Mouse (Mus musculus) neural tube, embryonic 15.5 days (tissue): ENCODE data around the gene Gkn3. TPM values are rescaled to one million over a fixed set of nuclear protein-coding genes. Genes with fewer than 3 reads are reported as not detected.

Source experiments
- ATAC-seq: fragments of 200-750 bp; cut with Nextera tagmentation; 2 replicates; pipeline ENCODE4 v1.8.0; 2017; ENCODE audit warnings: mild to moderate bottlenecking, moderate TSS enrichment, moderate library complexity; ENCODE audit not compliant: low FRiP score
- H3K27ac ChIP-seq: fragments of 300-500 bp; sonication (generic); replicated peaks from 2 replicates; pipeline ENCODE4 v1.5.1; 2015; ENCODE audit warnings: mild to moderate bottlenecking, inconsistent platforms
- H3K27me3 ChIP-seq: fragments of 300-500 bp; sonication (generic); replicated peaks from 2 replicates; pipeline ENCODE4 v1.6.1; 2015; ENCODE audit warnings: inconsistent platforms
- H3K36me3 ChIP-seq: fragments of 300-500 bp; sonication (generic); 2 replicates; pipeline ENCODE4 v1.6.1; 2015; ENCODE audit warnings: inconsistent platforms
- H3K4me1 ChIP-seq: fragments of 300-500 bp; sonication (generic); 2 replicates; pipeline ENCODE4 v1.6.1; 2015; ENCODE audit warnings: inconsistent platforms
- H3K4me2 ChIP-seq: fragments of 300-500 bp; sonication (generic); 2 replicates; pipeline ENCODE4 v1.6.1; 2015; ENCODE audit warnings: inconsistent platforms, mild to moderate bottlenecking, moderate library complexity
- H3K4me3 ChIP-seq: fragments of 300-500 bp; sonication (generic); replicated peaks from 2 replicates; pipeline ENCODE4 v1.5.1; 2015; ENCODE audit warnings: mild to moderate bottlenecking, inconsistent platforms
- H3K9ac ChIP-seq: fragments of 300-500 bp; sonication (generic); replicated peaks from 2 replicates; pipeline ENCODE4 v1.6.1; 2015; ENCODE audit warnings: mild to moderate bottlenecking, inconsistent platforms
- H3K9me3 ChIP-seq: fragments of 300-500 bp; sonication (generic); replicated peaks from 2 replicates; pipeline ENCODE4 v1.6.1; 2016; ENCODE audit warnings: inconsistent platforms
- WGBS: fragments of 180-500 bp; shearing (Covaris S2); methylation state at CpG from one replicate; pipeline ENCODE4 v1.1.7; 2015; ENCODE audit warnings: mixed read lengths; 5-methylcytosine and 5-hydroxymethylcytosine counted together
- polyA plus RNA-seq: library from polyadenylated mRNA; unstranded; fragments of >200 nt; fragmentation: Nextera tagmentation; extraction: Ambion mirVana; gene quantifications from 2 replicates; pipeline ENCODE4 v1.2.1, GENCODE M21; 2015

Gene Gkn3
- 0.42 and 0.57 TPM in 2 replicates for polyA plus RNA-seq

GRCm38 (mm10) chr6:87388877-87389276 is at the start of gene Gkn3:
Gene Gkn3, minus strand, starts transcription at chr6:87388935.
- Histone ChIP-seq H3K27me3 (no peaks in the 10 kb centered on the region), H3K27ac (no peak within 1 kb of the TSS), H3K36me3 (no peaks in the 10 kb centered on the region), H3K4me2 (no peak within 1 kb of the TSS), H3K9ac (no peak within 1 kb of the TSS), H3K4me3 (no peak within 1 kb of the TSS), H3K9me3 (no peaks in the 10 kb centered on the region), H3K4me1 (peaks cover 5% of the 10 kb centered on the region; the same call in 1 of the 2 replicates)
- ATAC-seq = no peak
- 61% methylated on average over 7 of the region's 7 CpGs for WGBS

- Histone ChIP-seq H3K9ac (no peak overlapping the region), H3K27ac (no peak overlapping the region), H3K4me3 (no peak overlapping the region), H3K4me2 (no peak overlapping the region), H3K36me3 (no peaks in the 10 kb centered on the region), H3K27me3 (no peaks in the 10 kb centered on the region), H3K9me3 (no peaks in the 10 kb centered on the region), H3K4me1 (no peaks in the 10 kb centered on the region)
- WGBS = 91% methylated on average over 8 of the region's 8 CpGs
- ATAC-seq = no peak
These were observed 48.0 kb upstream of the Gkn3 start for GRCm38 (mm10) chr6:87436745-87437144.

GRCm38 (mm10) chr6:87435791-87436190 is 47.1 kb upstream of the Gkn3 start:
- Histone ChIP-seq H3K27me3 (no peaks in the 10 kb centered on the region), H3K4me2 (no peak overlapping the region), H3K36me3 (no peaks in the 10 kb centered on the region), H3K27ac (no peak overlapping the region), H3K9ac (no peak overlapping the region), H3K4me1 (no peaks in the 10 kb centered on the region), H3K4me3 (no peak overlapping the region), H3K9me3 (no peaks in the 10 kb centered on the region)
- 99% methylated on average over 3 of the region's 3 CpGs for WGBS
- ATAC-seq = no peak

- H3K36me3 ChIP-seq = no peaks in the 10 kb centered on the region
- no peak within 1 kb of the TSS for H3K4me3 ChIP-seq
- no peaks in the 10 kb centered on the region for H3K27me3 ChIP-seq
- H3K9me3 ChIP-seq = no peaks in the 10 kb centered on the region
- no peak within 1 kb of the TSS for H3K9ac ChIP-seq
- H3K4me1 ChIP-seq = no peaks in the 10 kb centered on the region
- no peak within 1 kb of the TSS for H3K27ac ChIP-seq
- no peak for ATAC-seq
- WGBS = 79% methylated on average over 7 of the region's 7 CpGs
- H3K4me2 ChIP-seq = no peak within 1 kb of the TSS
These were observed 39.8 kb upstream of the Gkn3 start, which contains the start of gene Bmp10 for GRCm38 (mm10) chr6:87428487-87429044. Gene Bmp10, plus strand, starts transcription at chr6:87428994.

- no peaks in the 10 kb centered on the region for H3K4me1 ChIP-seq
- no peaks in the 10 kb centered on the region for H3K27me3 ChIP-seq
- ATAC-seq = no peak
- no peak overlapping the region for H3K9ac ChIP-seq
- 65% methylated on average over 8 of the region's 8 CpGs for WGBS
- no peak overlapping the region for H3K4me2 ChIP-seq
- no peak overlapping the region for H3K27ac ChIP-seq
- H3K4me3 ChIP-seq = no peak overlapping the region
- H3K9me3 ChIP-seq = no peaks in the 10 kb centered on the region
- H3K36me3 ChIP-seq = no peaks in the 10 kb centered on the region
These were observed 38.9 kb upstream of the Gkn3 start for GRCm38 (mm10) chr6:87427616-87428015.

GRCm38 (mm10) chr6:87426954-87427353 is 38.2 kb upstream of the Gkn3 start:
- ATAC-seq = no peak
- 80% methylated on average over 5 of the region's 5 CpGs for whole genome bisulfite sequencing

GRCm38 (mm10) chr6:87424037-87424816 is 35.5 kb upstream of the Gkn3 start:
- peak overlapping the region; percentile 48 for H3K4me2 ChIP-seq
- no peaks in the 10 kb centered on the region for H3K9me3 ChIP-seq
- no peak overlapping the region; the same call in 1 of the 2 replicates for H3K9ac ChIP-seq
- no peaks in the 10 kb centered on the region for H3K4me1 ChIP-seq
- H3K36me3 ChIP-seq = no peaks in the 10 kb centered on the region
- H3K27ac ChIP-seq = no peak overlapping the region
- 44% methylated on average over 19 of the region's 19 CpGs for WGBS
- H3K4me3 ChIP-seq = peak overlapping the region; percentile 26
- H3K27me3 ChIP-seq = no peaks in the 10 kb centered on the region
- ATAC-seq = no peak

More at GRCm38 (mm10) chr6:87426954-87427353, 38.2 kb upstream of the Gkn3 start:
- H3K4me2 ChIP-seq = no peak overlapping the region
- no peak overlapping the region for H3K27ac ChIP-seq
- H3K4me1 ChIP-seq = no peaks in the 10 kb centered on the region
- no peaks in the 10 kb centered on the region for H3K27me3 ChIP-seq
- H3K4me3 ChIP-seq = no peak overlapping the region
- H3K36me3 ChIP-seq = no peaks in the 10 kb centered on the region
- no peak overlapping the region for H3K9ac ChIP-seq
- H3K9me3 ChIP-seq = no peaks in the 10 kb centered on the region

- 88% methylated on average over 7 of the region's 7 CpGs for WGBS
- ATAC-seq = no peak
- no peak overlapping the region for H3K27ac ChIP-seq
These were observed 33.6 kb upstream of the Gkn3 start for GRCm38 (mm10) chr6:87422304-87422703.

GRCm38 (mm10) chr6:87412011-87412410 is 23.3 kb upstream of the Gkn3 start:
- no peak for ATAC-seq
- Histone ChIP-seq H3K4me3 (no peak overlapping the region), H3K27ac (no peak overlapping the region), H3K9ac (no peak overlapping the region), H3K4me2 (no peak overlapping the region), H3K4me1 (peaks cover 6% of the 10 kb centered on the region; the same call in 1 of the 2 replicates), H3K27me3 (no peaks in the 10 kb centered on the region), H3K36me3 (no peaks in the 10 kb centered on the region), H3K9me3 (no peaks in the 10 kb centered on the region)
- 13% methylated on average over 3 of the region's 3 CpGs for WGBS

More at GRCm38 (mm10) chr6:87422304-87422703, 33.6 kb upstream of the Gkn3 start:
- H3K4me2 ChIP-seq = no peak overlapping the region
- H3K4me3 ChIP-seq = no peak overlapping the region
- H3K9ac ChIP-seq = no peak overlapping the region
- H3K27me3 ChIP-seq = no peaks in the 10 kb centered on the region
- H3K36me3 ChIP-seq = no peaks in the 10 kb centered on the region
- no peaks in the 10 kb centered on the region for H3K4me1 ChIP-seq
- H3K9me3 ChIP-seq = no peaks in the 10 kb centered on the region

- Histone ChIP-seq H3K36me3 (no peaks in the 10 kb centered on the region), H3K9me3 (no peaks in the 10 kb centered on the region), H3K4me1 (no peaks in the 10 kb centered on the region; the same call in 1 of the 2 replicates), H3K4me2 (no peak overlapping the region), H3K4me3 (no peak overlapping the region), H3K27ac (no peak overlapping the region), H3K27me3 (no peaks in the 10 kb centered on the region), H3K9ac (no peak overlapping the region)
- no peak for ATAC-seq
- WGBS = 62% methylated on average over 6 of the region's 6 CpGs
These were observed 12.7 kb upstream of the Gkn3 start for GRCm38 (mm10) chr6:87401456-87401855.

GRCm38 (mm10) chr6:87399886-87400566 is 11.3 kb upstream of the Gkn3 start:
- no peak overlapping the region for H3K27ac ChIP-seq
- 64% methylated on average over 4 of the region's 4 CpGs for WGBS
- no peaks in the 10 kb centered on the region for H3K27me3 ChIP-seq
- H3K4me3 ChIP-seq = no peak overlapping the region
- no peaks in the 10 kb centered on the region for H3K9me3 ChIP-seq
- H3K4me2 ChIP-seq = no peak overlapping the region
- H3K4me1 ChIP-seq = no peaks in the 10 kb centered on the region; the same call in 1 of the 2 replicates
- H3K9ac ChIP-seq = no peak overlapping the region
- no peak for ATAC-seq
- no peaks in the 10 kb centered on the region for H3K36me3 ChIP-seq
